Mouse (Mus musculus) ES-Bruce4 (cell line): ENCODE data around the gene Psmb11.

ENCODE experiments used
- EP300 ChIP-seq: IDR thresholded peaks from 2 replicates; pipeline ENCODE4 v1.6.1; 2011; ENCODE audit warnings: low read depth, low read length; ENCODE audit not compliant: insufficient read depth
- POLR2A ChIP-seq: IDR thresholded peaks from one replicate; pipeline ENCODE4 v1.8.1; 2011; ENCODE audit warnings: low read length; ENCODE audit not compliant: insufficient read depth

- TF ChIP-seq EP300, result no peak
- no peak for TF ChIP-seq POLR2A
These were observed 46.2 kb upstream of the Psmb11 start for GRCm38 (mm10) chr14:54575031-54575430.
